Mouse (Mus musculus): ENCODE results near the gene Copz1.

Copz1 gene

DNA sequence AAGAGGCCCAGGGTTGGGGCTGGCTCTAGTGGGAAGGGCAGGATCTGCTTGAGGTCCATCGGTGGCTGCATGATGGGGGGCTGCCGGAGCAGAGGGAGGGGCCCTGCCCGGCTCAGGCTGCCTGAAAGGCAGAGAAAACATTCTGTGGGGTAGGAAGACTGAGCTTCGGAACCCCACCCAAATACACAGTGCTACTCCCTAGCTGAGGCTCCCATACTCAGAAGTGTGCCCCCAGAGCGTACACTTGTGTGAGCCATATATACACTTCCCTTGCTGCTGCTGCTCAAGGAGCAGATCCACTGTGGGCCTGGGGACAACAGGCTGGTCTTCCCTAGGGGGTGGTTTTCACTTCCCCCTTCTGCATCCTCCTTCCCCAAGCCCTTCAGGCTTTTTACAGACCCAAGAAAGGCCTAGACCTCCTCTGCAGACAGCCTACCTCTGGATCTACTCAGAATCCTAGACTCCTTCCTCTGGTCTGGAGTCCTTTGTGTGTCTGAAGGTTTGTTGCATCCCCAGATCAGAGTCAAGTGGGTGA, 60.6 kb downstream of the Copz1 start:
- in situ Hi-C loops (cut with MboI; ENCODE audit: unreplicated experiment in 2 of 2): loop anchor here in 1 of 2 experiments (25.0 kb wide), 1 partner anchor 571 kb away; no protein-coding TSS in a partner anchor

DNA sequence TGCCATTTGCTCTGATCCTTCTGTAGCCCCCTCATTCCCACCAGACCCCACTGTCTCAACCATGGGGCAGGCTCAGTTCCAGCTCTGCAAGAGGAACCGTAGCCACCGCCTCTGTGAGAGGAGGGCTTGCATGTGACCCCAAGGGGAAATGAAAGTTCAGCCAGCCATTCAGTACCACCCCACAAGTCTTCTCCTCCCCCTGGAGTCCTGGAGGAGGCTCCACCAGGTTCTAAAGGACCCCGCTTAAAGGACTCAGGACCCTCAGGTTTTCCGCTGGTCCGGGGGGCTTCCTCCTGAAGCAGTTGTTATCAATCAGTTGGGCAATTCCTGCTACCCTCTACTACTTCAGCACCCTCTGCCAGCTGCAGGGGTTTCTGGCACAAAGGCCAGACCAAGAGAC, 61.2 kb downstream of the Copz1 start:
- in situ Hi-C loops (cut with MboI; ENCODE audit: unreplicated experiment in 2 of 2): loop anchor here in 1 of 2 experiments (25.0 kb wide), 1 partner anchor 571 kb away; no protein-coding TSS in a partner anchor

DNA sequence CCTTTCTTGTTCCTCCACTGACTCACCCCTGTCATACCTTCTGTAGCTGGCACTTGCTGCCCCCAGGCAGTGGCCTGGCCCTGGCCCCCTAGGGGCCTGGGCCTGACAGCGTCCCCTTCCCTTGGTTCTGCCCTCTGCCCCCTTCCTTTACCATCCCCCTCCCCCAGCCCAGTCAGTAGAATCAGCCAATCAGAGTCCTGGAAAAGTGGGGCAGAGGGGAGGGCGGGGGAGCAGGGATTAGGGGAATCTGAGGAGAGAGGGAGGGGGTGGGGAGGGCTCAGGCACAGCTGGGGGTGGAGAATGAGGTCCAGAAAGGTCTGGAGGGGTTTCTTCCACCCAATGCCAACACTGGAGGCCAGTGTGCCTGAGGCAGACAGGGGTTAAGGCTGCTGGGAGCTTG, 61.7 kb downstream of the Copz1 start:
- in situ Hi-C loops (cut with MboI; ENCODE audit: unreplicated experiment in 2 of 2): loop anchor here in 1 of 2 experiments (25.0 kb wide), 1 partner anchor 572 kb away; no protein-coding TSS in a partner anchor

DNA sequence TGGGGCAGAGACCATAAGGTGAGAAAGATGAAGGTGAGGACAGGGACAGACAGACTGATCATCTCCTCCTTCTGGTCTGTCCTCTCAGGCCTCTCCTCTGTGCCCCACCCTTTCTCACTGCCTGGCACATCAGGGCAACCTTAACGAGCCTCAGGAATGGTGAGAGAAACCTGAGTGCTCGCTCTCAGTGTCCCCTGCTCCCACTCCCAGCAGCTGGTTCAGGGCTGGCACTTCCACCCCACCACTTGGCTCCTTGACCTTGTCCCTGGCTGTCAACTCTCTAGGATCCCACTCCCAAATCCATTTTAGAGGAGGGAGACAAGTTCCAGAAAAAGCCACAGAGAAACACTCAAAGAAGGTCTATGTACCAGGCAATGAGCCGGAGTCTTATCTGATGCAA, 62.5 kb downstream of the Copz1 start:
- in situ Hi-C loops (cut with MboI; ENCODE audit: unreplicated experiment in 2 of 2): loop anchor here in 1 of 2 experiments (25.0 kb wide), 1 partner anchor 573 kb away; no protein-coding TSS in a partner anchor

DNA sequence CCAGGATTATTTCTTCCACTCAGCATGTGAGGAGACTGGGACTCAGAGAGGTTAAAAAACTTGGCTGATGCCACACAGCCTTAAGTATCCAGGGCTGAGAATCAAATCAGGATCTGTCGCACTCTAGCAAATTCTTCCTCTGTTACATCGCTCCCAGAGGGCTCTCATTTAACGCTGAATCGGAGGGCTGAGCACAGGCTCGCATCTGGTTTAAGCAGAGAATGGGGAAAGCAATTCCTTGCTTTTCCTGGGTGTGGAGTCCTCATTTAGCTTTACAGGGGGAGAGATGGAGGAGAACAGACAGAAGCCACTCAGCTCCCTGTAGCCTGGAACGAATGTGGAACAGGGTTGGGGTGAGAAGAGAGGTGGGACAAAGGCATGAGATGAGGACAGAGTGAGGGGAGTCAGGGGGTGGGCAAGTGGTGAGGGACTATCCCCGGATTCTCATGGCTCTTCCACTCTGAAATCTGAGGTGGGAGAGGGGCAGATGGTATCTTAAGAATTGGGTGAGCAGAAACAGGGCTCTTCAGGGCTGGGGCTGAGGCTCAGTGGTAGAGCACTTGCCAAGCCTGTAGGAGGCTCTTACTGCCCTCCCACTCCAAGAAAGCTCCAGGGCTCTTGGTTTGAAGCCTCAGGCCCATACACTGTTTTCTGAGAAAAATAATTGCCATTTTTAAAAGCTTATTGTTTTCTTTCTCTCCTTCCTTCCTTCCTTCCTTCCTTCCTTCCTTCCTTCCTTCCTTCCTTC, 63.1 kb downstream of the Copz1 start:
- in situ Hi-C loops (cut with MboI; ENCODE audit: unreplicated experiment in 2 of 2): loop anchor here in 1 of 2 experiments (25.0 kb wide), 1 partner anchor 573 kb away; no protein-coding TSS in a partner anchor

DNA sequence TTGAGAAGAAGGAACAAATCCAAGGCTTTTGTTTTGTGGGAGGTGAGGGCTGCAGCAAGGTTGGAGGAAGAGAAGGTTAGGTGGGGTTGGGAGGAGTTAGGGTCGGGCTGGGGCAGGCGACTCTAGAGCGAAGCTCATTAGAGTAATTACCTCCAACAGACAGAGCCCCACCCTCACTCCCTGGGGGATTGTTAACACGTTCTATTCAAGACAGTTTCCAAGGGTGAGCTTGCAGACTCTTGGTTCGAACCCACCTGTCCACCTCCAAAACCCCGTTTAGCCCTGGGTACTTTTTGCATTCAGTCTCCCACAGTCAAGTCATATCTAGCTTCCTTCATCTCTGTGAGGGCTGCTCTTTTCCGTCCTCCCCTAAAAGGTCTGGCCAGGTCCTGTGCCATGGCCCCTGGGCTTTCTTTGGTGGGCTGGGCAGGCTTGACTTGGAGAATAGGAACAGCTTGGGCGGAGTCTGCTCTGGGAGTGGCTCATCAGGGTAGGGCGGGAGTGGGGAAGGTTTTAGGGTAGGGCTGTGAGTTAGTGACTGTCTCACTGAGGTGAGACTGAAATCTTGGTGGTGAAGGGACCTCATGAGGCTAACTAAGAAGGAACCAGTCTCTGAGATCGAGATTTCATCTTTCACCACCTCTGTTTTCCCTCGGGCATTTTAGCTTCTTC, 64.6 kb downstream of the Copz1 start:
- in situ Hi-C loops (cut with MboI; ENCODE audit: unreplicated experiment in 2 of 2): loop anchor here in 1 of 2 experiments (25.0 kb wide), 1 partner anchor 575 kb away; no protein-coding TSS in a partner anchor

DNA sequence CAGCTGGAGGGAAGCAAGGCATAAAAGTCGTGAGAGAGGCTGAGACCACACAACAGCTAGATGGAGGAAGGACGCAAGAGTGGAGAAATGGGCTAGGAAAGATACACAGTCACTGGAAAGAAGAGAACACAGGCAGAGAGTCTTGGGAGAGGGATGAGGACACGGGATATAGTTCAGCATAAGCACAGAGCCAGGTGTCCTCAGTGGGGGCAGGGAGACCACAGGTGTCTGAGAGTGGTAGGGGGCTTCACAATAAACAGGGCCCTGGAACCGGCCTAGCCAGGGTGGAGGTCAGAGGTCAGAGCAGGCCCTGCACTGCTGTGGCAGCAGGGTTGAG, 66.3 kb downstream of the Copz1 start:
- in situ Hi-C loops (cut with MboI; ENCODE audit: unreplicated experiment in 2 of 2): loop anchor here in 1 of 2 experiments (25.0 kb wide), 1 partner anchor 576 kb away; no protein-coding TSS in a partner anchor

DNA sequence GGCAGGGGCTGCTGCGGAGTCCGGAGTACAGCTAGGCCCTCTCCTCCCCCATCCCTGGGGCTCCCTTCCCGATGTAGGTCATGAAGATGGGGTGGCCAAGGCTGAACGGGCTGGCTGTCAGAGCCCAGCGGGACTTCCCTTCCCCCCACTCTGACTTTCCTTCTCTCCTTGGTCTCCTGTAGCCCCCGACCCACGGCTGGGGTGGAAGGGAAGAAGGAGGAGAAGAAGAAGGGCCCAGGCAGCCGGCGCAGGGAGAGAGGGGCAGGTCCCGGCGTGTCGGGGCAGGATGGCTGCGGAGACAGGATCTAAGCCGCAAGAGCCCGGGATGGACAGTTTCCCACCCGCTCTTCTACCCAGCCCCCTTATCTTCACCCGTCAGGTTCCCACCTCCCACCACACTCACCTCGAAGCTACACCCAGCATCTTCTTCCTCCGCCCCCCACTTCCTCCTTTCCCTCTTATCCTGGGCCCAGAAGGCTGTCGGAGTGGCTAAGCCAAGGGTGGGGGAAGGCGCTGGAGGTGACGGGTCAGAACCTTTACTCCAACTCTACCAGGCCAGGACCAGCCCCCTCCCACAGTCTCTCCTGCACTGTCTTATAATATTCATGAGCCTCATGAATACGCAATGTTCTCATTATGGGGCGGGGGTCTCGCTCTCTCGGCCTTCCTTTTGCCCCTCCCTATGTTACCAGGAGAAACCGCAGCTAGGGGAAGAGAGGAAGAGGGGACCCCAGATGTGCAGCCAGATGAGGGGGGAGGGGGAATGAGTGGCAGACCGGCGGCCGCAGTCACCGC, 66.8 kb downstream of the Copz1 start:
- in situ Hi-C loops (cut with MboI; ENCODE audit: unreplicated experiment in 2 of 2): loop anchor here in 1 of 2 experiments (25.0 kb wide), 1 partner anchor 577 kb away; no protein-coding TSS in a partner anchor

DNA sequence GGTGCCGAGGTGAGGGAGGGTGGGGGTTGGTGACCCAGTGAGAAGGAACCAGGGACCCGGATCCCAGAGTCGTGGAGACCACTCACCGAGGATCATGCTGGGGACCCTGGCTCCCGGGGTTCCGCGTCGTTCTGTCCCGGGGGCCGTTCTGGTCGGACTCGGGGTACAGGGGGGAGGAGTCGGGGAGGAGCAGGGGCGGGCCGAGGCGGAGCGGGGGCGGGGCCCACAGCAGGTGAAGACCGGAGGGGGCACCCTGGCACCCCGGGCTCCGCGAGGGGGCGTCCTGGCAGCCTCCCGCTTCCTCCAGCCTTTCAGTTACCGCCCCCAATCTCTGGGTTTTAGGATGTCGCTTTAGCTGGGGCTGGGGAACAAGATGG, 67.4 kb downstream of the Copz1 start, which contains the start of gene Zfp385a:
Zfp385a (minus strand) TSS at position 133 of the 377 bp plus-strand sequence.
- in situ Hi-C loops (cut with MboI; ENCODE audit: unreplicated experiment in 2 of 2): loop anchor here (5.0 to 25.0 kb wide), 6 partner anchors 58 to 578 kb away; partner anchors contain the start of gene Nckap1l (in 1 of the 2)

DNA sequence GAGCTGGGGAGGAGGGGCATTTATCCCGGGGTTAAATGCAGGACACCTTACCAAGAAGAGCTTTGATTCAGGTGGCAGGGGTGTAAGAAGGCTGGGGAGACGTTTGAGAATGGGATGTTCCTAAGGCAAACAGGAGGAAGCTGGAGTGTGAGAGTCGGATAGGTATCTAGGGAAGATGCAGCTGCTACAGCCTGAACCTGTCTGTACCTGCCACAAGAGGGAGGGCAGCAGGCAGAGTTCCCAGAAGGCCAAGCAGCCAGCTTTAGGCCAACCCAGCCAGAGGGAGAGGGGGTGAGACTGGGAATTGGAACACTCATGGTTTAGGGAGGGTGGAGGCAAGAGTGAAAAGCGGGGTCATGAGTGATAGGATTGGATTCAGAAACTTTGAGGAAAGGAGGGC, 68.3 kb downstream of the Copz1 start:
- in situ Hi-C loops (cut with MboI; ENCODE audit: unreplicated experiment in 2 of 2): loop anchor here (5.0 to 25.0 kb wide), 6 partner anchors 58 to 578 kb away; partner anchors contain the start of gene Nckap1l (in 1 of the 2)

DNA sequence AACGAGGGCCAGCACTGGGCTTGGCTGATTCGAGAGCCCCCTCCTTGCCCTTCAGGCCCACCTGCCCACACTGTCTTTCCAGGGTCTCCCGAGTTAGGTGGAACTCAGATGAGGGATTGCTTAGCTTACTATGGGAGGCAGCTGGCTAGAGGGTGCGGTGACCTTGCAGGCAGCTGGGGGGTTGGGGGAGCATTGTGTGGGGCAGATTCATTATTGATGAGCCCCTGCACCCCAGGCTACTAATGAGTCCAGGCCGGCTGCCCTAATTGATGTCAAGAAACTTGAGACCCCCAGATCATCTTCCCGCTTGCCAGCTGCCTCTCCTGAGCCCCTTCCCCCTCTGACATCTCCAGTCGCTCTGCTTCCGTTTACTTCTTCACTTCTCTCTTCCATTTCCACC, 69.0 kb downstream of the Copz1 start:
- in situ Hi-C loops (cut with MboI; ENCODE audit: unreplicated experiment in 2 of 2): loop anchor here (5.0 to 25.0 kb wide), 6 partner anchors 59 to 579 kb away; partner anchors contain the start of gene Nckap1l (in 1 of the 2)

DNA sequence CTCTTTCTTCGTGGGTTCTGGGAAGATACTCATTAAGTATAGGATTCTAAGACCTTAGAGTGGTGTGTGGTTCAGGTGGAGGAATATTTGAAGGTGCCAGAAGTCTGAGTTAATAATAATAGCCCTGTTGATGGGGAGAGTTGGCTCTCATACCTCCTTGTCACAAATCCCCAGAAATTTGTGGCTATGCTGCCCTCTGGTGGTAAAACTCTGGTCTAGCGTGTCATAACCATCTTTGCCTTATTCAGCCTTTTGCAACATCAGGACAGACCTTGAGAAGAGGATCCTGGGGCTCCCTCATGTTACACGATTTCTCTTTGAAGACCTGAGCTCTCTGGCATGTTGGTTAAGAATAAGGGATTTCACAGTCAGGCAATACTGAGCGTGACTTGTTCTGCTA, 69.9 kb downstream of the Copz1 start:
- in situ Hi-C loops (cut with MboI; ENCODE audit: unreplicated experiment in 2 of 2): loop anchor here (5.0 to 25.0 kb wide), 6 partner anchors 60 to 580 kb away; partner anchors contain the start of gene Nckap1l (in 1 of the 2)

DNA sequence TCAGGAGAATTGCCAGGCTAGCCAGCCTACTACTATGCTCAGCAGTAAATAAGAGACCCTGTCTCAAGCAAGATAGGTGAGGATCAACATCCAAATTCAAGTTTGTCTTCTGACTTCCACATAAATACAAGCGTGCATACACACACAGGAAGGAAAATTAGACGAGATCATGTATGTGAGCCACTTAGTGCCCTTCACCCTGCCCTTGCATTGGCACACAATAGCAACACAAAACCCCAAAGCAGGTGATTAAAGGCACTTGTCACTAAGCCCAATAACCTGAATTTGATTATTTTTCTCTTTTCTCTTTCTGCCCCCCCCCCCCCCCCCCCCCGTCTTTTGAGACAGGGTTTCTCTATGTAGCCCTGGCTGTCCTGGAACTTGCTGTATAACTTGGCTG, 70.5 kb downstream of the Copz1 start:
- in situ Hi-C loops (cut with MboI; ENCODE audit: unreplicated experiment in 2 of 2): loop anchor here (5.0 to 25.0 kb wide), 6 partner anchors 61 to 581 kb away; partner anchors contain the start of gene Nckap1l (in 1 of the 2)

DNA sequence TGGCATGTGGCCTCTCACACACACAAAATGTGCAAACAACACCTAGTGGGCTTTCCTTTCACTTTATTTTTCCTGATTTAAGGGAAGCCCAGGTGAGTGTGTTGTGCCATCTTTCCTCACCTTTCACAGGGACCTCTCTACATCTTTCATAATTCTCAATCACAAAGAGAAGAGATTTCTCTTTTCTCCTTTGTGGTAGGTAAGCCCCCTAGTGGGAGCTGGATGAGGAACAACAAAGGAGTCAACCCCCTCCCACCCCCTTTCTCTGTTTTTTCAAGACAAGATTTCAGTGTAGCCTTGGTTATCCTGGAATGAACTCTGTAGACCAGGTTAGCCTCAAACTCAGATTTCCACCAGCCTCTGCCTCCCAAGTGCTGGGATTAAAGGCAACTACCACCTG, 71.0 kb downstream of the Copz1 start:
- in situ Hi-C loops (cut with MboI; ENCODE audit: unreplicated experiment in 2 of 2): loop anchor here (5.0 to 25.0 kb wide), 6 partner anchors 61 to 581 kb away; partner anchors contain the start of gene Nckap1l (in 1 of the 2)

DNA sequence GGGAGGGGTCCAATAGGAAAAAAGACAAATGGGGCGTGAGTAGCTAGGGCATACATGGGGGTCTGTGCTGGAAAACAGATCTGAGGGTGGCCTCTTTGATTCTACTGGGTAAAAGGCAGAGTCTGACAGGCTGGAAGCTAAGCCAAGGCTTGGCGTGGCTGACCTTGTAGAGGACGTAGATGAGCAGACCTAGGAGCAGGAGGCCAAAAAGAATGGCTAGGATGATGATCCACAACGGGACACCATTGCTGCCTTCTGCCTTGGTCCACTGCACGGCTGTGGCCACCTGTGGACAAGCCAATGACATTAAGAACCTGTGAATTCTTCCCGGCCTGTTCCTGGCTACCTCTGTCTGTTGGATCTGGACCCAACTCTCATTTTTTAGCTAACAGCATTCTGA, 73.3 kb downstream of the Copz1 start:
- in situ Hi-C loops (cut with MboI; ENCODE audit: unreplicated experiment in 2 of 2): loop anchor here (5.0 to 25.0 kb wide), 5 partner anchors 42 to 583 kb away; partner anchors contain the start of gene Nckap1l (in 1 of the 2)

DNA sequence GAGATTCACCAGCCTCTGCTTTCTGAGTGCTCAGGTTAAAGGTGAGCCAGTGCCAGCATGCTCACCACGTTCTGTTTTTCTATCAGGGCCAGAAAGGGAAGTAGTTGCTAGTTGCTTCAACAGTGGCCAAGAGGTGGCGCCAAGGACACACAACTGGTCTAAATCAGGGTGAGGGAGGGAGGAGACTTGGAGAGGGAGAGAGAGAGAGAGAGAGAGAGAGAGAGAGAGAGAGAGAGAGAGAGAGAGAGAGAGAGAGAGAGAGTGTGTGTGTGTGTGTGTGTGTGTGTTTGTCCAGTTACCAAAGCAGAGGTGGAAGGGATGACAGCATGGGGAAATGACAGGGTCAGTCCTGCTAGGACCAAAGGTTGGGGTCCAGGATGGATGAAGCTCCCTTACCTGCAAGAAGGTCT, 74.8 kb downstream of the Copz1 start:
- in situ Hi-C loops (cut with MboI; ENCODE audit: unreplicated experiment in 2 of 2): loop anchor here (5.0 to 25.0 kb wide), 5 partner anchors 40 to 585 kb away; partner anchors contain the start of gene Nckap1l (in 1 of the 2)

Data from v-Abl transformed pro-B cells (cell line).